Mouse (Mus musculus) spleen, adult 12 weeks (tissue): ENCODE measurements at regions not wholly inside any gene's neighbourhood (a gene's known extent, or its start where the extent isn't known, plus 50 kb on each side); places are given as distances from the start of the nearest gene placed in this dataset.
A peak's percentile ranks its signal among the peaks of the same experiment; 100 is the strongest.

Source experiments
- DNase-seq: peaks from one replicate; pipeline ENCODE4 v3.0.0; 2022; ENCODE audit warnings: low spot score

- DNase-seq, result no peak
Observed at GRCm38 (mm10) chr9:89858005-89858404, 51.7 kb upstream of the Rasgrf1 start.

- no peak for DNase-seq
Observed at GRCm38 (mm10) chr9:89850491-89851282, 59.0 kb upstream of the Rasgrf1 start.

- DNase-seq, result no peak
Observed at GRCm38 (mm10) chr9:89849947-89850346, 59.8 kb upstream of the Rasgrf1 start.

- no peak for DNase-seq
Observed at GRCm38 (mm10) chr9:89848571-89848970, 61.1 kb upstream of the Rasgrf1 start.

GRCm38 (mm10) chr9:89846973-89847372, 62.7 kb upstream of the Rasgrf1 start:
- no peak for DNase-seq

GRCm38 (mm10) chr9:89842776-89843089, 67.0 kb upstream of the Rasgrf1 start:
- no peak for DNase-seq

- DNase-seq, result peak; percentile 12
Observed at GRCm38 (mm10) chr9:89841866-89842775, 67.6 kb upstream of the Rasgrf1 start.

GRCm38 (mm10) chr9:89841371-89841770, 68.3 kb upstream of the Rasgrf1 start:
- no peak for DNase-seq

- no peak for DNase-seq
Observed at GRCm38 (mm10) chr9:89836454-89837245, 73.1 kb upstream of the Rasgrf1 start.

GRCm38 (mm10) chr9:89833596-89833995, 76.1 kb upstream of the Rasgrf1 start:
- DNase-seq, result no peak

- DNase-seq, result no peak
Observed at GRCm38 (mm10) chr9:89831855-89832254, 77.9 kb upstream of the Rasgrf1 start.

GRCm38 (mm10) chr9:89828156-89828555, 81.6 kb upstream of the Rasgrf1 start:
- DNase-seq, result no peak

GRCm38 (mm10) chr9:89827564-89827963, 82.1 kb upstream of the Rasgrf1 start:
- no peak for DNase-seq

- DNase-seq, result peak; percentile 68
Observed at GRCm38 (mm10) chr9:89826712-89827548, 82.8 kb upstream of the Rasgrf1 start.

- no peak for DNase-seq
Observed at GRCm38 (mm10) chr9:89821853-89822243, 83.6 kb upstream of the Ankrd34c start.

- no peak for DNase-seq
Observed at GRCm38 (mm10) chr9:89821109-89821852, 83.0 kb upstream of the Ankrd34c start.

- DNase-seq, result no peak
Observed at GRCm38 (mm10) chr9:89813616-89814318, 75.5 kb upstream of the Ankrd34c start.

- DNase-seq, result no peak
Observed at GRCm38 (mm10) chr9:89807381-89807780, 69.1 kb upstream of the Ankrd34c start.

GRCm38 (mm10) chr9:89802658-89803057, 64.4 kb upstream of the Ankrd34c start:
- DNase-seq, result no peak

- peak; percentile 21 for DNase-seq
Observed at GRCm38 (mm10) chr9:89793018-89793417, 54.7 kb upstream of the Ankrd34c start.
